Mouse (Mus musculus): ENCODE data around the gene C530008M17Rik. TPM values are rescaled to one million over a fixed set of nuclear protein-coding genes. Genes with fewer than 3 reads are reported as not detected.
A peak's percentile ranks its signal among the peaks of the same experiment; 100 is the strongest.

C530008M17Rik gene
- total RNA-seq, 2 experiments from 2014 or later: 2.4 to 2.7 TPM

DNA sequence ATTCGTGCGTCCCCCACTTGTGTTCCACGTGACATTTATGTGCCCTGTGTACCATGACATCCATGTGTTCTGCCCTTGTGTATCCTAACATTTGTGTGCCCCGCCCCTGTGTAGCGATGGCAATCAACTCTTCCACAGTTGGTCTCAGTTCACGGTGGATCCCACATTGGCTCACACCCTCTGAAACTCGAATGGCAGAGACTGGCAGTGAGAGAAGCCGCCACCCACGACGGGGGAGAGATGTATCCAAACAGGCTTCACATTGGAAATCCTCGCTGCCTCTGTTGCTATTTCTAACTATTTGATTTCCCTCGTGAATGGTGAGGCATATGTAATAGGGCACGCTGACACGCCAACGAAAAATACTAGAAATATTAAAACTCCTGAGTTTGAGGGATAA, 161.4 kb downstream of the C530008M17Rik start:
- intact Hi-C loops (cut with DNase I): no loop called here

GRCm38 (mm10) chr5:76818807-76819206, 162.5 kb downstream of the C530008M17Rik start:
- intact Hi-C loops (cut with DNase I): no loop called here
- DNase-seq: no peak

More for the DNA sequence above, 161.4 kb downstream of the C530008M17Rik start:
- DNase-seq: no peak

- intact Hi-C loops (cut with DNase I): no loop called here
- no peak for DNase-seq
Observed at GRCm38 (mm10) chr5:76822097-76822496, 165.8 kb downstream of the C530008M17Rik start.

- no peak for DNase-seq
- intact Hi-C loops (cut with DNase I): no loop called here
Observed at GRCm38 (mm10) chr5:76828527-76829240, 172.4 kb downstream of the C530008M17Rik start.

- DNase-seq: no peak
- intact Hi-C loops (cut with DNase I): no loop called here
Observed at GRCm38 (mm10) chr5:76832529-76833210, 176.4 kb downstream of the C530008M17Rik start.

GRCm38 (mm10) chr5:76837018-76837417, 180.7 kb downstream of the C530008M17Rik start:
- DNase-seq: no peak
- intact Hi-C loops (cut with DNase I): no loop called here

DNA sequence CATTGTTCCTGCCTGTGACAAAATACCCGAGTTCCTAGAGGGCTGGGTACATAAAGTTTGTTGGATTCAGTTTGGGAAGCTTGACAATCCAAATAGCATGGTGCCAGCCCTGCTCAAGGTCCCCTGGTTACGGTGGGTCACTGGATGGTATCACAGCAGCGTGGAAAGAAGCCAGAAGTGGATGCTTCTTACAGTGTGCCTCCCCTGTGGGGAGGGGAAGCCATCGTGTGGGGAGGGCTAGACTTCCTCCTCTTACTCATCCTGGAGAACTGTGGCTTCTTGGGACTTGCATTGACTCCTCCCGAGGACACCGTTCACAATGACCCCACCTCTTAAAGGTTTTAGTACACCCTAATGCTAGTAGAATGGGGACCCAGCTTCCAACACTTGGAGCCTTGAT, 183.5 kb downstream of the C530008M17Rik start:
- intact Hi-C loops (cut with DNase I): loop anchor here (5.0 kb wide), 2 partner anchors 72 to 182 kb away; partner anchors contain the start of gene C530008M17Rik
- DNase-seq: no peak

GRCm38 (mm10) chr5:76841859-76842258, 185.5 kb downstream of the C530008M17Rik start:
- DNase-seq: no peak

GRCm38 (mm10) chr5:76843448-76843847, 187.1 kb downstream of the C530008M17Rik start:
- intact Hi-C loops (cut with DNase I): loop anchor here (1.0 to 5.0 kb wide), 3 partner anchors 76 to 255 kb away; partner anchors contain the start of genes C530008M17Rik and Cep135
- DNase-seq: peak; percentile 53 to 70

More at GRCm38 (mm10) chr5:76841859-76842258, 185.5 kb downstream of the C530008M17Rik start:
- intact Hi-C loops (cut with DNase I): loop anchor here (5.0 kb wide), 2 partner anchors 75 to 185 kb away; partner anchors contain the start of gene C530008M17Rik

- no peak for DNase-seq
- intact Hi-C loops (cut with DNase I): loop anchor here (1.0 to 5.0 kb wide), 3 partner anchors 77 to 256 kb away; partner anchors contain the start of genes C530008M17Rik and Cep135
Observed at GRCm38 (mm10) chr5:76843851-76844419, 187.6 kb downstream of the C530008M17Rik start.

GRCm38 (mm10) chr5:76844618-76845186, 188.4 kb downstream of the C530008M17Rik start:
- intact Hi-C loops (cut with DNase I): loop anchor here (5.0 kb wide), 2 partner anchors 77 to 187 kb away; partner anchors contain the start of gene C530008M17Rik
- DNase-seq: no peak

GRCm38 (mm10) chr5:76847106-76847505, 190.8 kb downstream of the C530008M17Rik start:
- intact Hi-C loops (cut with DNase I): no loop called here
- no peak for DNase-seq

DNA sequence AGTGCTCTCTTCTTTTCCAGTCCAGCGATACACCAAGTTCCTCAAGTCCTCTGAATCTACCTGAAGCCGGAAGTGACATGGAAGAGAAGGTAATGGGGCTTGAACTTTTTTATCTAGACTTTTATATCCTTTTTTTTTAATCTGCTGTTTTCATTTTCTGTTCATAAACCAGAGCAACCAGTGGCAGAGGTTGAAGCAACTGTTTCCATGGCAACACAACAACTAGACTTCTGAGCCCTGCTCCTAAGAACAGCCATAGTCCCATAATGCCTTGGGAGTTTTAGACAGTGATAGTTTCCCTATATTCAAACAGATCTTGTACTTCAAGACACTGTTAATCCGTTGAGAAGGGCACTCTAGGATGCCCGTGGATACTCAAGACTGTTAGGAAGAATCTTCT, 195.0 kb downstream of the C530008M17Rik start:
- DNase-seq: no peak
- intact Hi-C loops (cut with DNase I): no loop called here

GRCm38 (mm10) chr5:76853549-76853948, 197.2 kb downstream of the C530008M17Rik start:
- DNase-seq: peak; percentile 66 to 75
- intact Hi-C loops (cut with DNase I): no loop called here

DNA sequence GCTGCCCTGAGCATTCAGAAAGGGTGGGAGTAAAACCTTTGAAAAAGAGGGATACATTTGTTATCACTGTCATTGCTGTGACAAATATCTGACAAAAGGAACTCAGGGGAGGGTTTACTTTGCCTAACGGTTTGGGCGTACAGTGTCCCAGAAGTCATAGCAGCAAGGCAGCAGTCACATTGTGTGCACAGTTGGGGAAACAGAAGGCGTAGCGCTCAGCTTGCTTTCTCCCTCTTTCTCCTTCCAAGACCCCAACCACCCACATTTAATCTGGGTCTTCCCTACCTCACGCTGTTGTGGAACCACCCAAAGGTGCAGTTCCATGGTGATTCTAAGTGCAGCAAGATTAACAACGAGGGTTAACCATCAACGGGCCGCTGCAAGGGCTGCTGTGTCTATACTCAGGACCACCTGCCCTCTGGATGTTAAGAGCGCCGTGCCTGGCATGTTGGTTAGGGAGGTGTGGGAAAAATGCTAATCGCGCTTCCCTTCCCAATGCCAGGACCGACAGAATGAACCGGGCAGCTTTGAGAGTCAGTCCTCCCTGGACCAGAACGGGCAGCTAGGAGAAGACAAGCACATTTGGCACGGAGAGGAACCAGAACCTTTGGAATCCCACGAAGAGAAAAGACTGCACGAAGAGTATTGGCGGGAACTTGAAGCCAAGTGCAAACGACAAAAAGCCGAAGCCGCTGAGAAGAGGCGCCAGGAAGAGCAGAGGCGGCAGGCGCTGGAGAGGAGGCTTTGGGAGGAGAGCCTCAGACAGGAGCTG, 199.7 kb downstream of the C530008M17Rik start:
- DNase-seq: no peak
- intact Hi-C loops (cut with DNase I): no loop called here

GRCm38 (mm10) chr5:76857103-76858015, 201.0 kb downstream of the C530008M17Rik start:
- DNase-seq: no peak
- intact Hi-C loops (cut with DNase I): no loop called here

GRCm38 (mm10) chr5:76858444-76858843, 202.1 kb downstream of the C530008M17Rik start:
- DNase-seq: no peak
- intact Hi-C loops (cut with DNase I): no loop called here

GRCm38 (mm10) chr5:76866819-76867218, 210.5 kb downstream of the C530008M17Rik start:
- DNase-seq: no peak
- intact Hi-C loops (cut with DNase I): no loop called here

All from heart, postnatal 36 days (tissue).